Mouse (Mus musculus): ENCODE measurements at regions not wholly inside any gene's neighbourhood (a gene's known extent, or its start where the extent isn't known, plus 50 kb on each side); places are given as distances from the start of the nearest gene placed in this dataset.

DNA sequence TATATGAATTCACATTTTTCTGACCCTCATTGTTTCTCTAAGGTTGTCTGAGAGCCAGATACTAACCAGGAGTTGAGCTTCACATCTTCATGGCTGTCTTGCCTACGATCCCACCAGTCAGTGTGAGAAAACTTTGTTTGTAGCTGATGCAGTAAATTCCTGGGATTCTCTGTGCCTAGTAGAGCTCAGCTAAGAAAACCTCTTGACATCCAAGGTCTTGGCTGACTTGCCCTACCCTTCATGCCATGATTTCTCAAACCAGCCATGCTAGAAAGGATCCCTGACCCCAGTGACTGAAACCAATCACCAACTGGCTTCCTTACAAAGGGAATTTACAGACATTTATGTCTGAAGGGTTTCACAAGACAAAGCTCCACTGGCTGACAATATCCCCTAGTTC is 364.5 kb downstream of the Zfp619 start:
- no peak for DNase-seq

DNA sequence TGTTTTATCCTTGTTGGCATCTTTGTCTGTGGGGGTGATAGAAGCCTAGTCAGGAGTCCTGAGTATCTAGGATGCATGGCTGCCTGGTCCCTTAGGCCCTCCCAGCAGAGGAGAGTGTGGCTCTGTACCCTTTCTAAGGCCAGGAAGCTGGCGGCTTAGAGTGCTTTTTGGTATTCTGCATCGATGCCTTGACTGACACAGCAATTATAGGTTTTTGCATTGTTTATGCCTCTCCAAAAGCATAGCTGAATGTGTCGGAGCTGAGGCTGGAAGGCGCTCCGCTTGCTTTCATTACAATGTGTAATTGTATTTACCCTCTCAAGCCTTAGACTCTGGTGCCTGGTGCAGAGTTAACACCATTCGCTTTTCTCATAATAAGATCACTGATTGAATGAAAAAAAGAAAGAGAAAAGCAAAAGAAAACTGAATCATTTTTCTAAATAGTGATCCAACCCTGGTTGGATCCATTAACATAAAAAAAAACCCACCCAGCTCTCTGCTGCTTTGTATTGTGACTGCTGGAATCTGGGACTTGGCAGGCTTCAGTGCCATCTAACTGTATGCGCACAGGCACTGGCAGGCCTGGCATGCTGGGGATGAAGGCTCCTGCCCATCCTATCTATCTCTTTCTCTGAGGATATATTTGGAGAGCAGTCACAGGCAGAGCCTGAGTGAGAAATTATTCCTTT is 376.8 kb downstream of the Zfp619 start:
- DNase-seq: no peak

DNA sequence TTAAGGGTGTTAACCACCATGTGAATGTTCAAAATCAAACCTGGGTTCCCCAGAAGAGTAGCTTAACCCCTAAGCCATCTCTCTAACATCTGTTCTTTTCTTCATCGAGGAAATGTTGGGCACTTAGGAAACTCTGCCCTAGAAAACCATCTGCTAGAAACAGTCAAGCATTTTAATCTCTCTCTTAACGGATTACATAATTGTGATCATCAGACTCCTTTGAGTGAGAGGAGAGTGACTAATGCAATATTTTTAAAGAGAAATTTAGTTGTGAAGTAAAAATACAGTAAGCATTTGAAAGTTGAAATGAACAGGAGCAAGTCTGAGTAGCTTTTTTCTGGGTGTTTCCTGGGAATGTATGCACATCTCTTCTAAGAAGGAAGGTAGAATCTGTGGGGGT is 379.4 kb downstream of the Zfp619 start:
- DNase-seq: no peak

DNA sequence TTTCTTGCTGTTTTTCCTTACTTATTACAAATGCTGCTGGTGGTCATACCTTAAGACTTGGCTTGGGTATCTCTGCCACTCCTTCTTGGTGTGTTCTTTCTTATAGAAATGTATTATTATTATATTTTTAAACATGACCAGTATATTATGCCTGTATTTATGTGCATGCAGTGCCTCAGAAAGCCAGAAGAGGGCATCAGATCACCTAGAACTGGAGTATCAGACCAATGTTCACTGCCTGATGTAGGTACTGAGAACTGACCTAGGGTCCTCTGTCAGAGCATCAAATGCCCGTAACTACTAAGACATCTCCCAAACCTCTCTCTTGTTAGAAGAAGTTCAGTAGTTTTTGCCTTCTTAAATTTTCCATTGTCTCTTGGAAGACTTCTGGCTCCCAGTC is 380.7 kb downstream of the Zfp619 start:
- DNase-seq: no peak

DNA sequence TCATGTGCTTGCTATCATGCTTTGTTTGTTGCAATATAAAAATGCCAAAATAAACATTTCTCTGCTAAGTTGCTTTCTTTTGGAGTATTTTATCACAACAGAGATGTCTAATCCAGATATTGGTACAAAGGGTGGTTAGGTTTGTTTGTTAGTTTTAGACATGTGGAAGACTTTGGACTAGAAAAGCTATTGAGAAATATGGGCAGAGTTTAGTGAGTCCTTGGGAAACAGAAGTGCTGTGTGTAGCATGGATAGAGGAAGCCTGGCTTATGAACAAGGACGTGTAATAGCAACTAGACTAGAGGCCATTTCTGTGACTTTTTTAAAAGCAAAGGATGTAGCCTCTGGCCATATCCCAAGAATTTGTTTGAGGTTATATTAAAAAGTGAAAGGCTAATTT is 416.4 kb downstream of the Zfp619 start:
- no peak for DNase-seq

DNA sequence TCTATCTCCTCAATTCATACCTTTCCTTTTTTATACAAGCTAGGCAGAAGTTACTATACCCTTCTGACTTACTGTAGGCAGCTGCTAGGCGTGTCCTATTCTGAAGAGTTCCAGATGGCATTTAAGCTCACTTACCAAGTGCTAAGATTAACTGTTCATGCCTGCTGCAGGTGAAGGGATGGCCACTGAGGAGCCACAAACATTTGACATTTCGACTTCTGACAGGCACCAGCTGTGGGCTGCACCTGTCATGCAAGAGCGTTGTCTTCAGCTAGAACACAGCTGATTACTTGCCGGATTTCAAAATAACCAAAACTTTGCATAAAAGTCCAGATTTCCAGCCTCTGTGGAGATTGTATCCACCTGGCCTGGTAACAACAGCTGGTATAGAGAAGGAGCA is 419.7 kb downstream of the Zfp619 start:
- DNase-seq: no peak

DNA sequence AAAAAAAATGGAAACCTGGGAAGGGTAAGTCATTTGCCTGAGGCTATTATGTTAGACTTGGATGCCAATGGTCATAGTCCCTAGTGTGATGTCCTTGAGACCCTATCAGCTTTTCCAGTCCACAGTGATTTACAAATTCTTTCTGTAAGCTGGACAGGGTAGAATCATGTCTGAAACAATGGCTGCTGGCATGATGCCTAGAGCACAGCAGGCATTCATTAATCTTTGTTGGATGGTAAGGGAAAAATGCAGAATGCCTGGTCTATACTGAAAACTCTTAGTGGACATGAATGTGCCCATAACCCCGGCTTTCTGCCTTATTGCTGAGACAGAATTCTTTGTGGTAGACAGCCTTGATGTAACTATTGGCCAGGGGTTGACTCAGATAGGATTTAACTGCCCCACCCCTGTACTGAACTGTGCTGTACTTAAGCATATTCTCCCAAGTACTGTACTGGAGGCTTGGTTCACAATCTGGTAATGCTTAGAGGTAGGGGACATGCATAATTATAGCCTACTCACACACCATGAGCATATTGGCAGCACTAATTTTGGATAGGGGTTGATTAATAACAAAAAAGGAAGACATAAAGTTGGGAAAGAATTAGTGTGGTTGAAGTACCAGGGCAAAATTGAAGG is 424.8 kb downstream of the Zfp619 start:
- DNase-seq: no peak

DNA sequence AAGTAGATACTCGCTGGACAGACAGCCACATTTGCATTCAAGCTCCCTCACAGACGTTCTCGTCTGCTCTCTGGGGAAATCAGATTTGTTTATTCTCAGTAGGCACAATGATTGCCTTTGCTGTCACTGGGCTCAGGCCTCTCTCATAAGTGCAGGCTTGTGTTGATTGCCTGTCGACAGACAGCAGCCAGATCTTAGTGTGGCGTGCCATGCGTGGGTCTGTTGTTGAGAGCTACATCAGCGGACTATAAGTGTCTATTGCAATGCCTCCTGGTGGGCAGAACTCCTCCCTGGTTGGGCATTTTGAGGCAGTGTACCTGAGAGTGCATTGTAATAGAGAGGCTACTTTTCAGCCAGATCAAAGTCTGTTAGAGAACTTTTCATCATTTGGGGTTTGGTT is 436.5 kb downstream of the Zfp619 start:
- no peak for DNase-seq

DNA sequence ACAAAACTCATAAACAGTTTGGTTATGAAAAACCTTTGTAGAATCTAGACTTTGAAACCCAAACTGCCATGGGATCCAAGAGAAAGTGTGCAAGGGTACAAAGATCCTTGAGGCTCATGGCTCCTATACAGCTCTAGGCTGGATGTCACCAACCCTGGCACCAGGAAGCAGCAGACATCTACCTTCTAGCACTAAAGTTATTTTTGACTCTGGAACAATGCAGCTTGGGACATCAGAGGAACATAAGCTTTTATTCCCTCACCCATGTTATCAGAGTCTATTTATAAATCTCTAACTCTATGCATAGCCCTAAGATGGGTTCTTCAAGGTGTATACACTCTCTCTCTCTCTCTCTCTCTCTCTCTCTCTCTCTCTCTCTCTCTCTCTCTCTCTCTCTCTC is 437.4 kb downstream of the Zfp619 start:
- DNase-seq: no peak

DNA sequence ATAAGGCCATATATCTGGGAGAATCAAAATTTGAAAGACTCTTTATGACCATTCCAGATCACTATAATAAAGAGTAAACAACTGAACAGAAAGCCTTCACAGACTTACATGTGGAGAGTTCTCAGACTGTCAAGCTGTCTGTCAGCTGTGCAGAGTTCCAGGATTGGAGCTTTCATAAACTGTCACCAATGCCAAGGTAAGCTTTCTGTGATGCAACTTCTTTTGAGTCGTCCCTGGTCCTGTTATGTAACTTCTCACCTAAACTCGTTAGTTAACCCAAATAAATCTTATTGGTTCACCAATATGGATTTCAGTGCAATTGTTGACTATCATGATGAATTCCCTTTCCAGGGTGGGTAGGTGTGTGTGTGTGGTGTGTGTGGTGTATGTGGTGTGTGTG is 460.6 kb downstream of the Zfp619 start:
- no peak for DNase-seq

DNA sequence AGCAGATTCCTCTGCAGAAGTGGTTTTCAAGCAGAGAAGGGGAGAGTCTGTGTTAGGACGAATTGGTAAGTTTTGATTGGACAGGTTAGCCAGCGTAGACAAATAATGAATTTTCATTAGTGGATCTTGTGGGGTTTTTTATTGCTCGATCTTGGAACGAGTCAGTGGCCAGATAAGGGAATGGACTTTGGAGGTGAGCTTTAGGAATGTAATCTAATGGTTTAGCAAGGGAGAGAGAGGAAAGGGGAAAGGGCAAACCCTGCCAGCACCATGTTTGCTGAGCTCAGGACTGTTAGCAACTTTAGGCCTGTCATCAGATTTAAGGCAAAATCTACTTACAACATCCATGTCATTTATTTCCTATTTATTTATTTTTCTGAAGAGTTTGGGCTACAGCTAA is 464.1 kb downstream of the Zfp619 start:
- no peak for DNase-seq

Measured in cerebellum, adult 11 months (tissue).